Mouse (Mus musculus) heart, embryonic 11.5 days (tissue): Measurements from ENCODE around the gene Wdr83. TPM values are rescaled to one million over a fixed set of nuclear protein-coding genes. Genes with fewer than 3 reads are reported as not detected.

ENCODE experiments used
- ATAC-seq: fragments of 200-750 bp; cut with Nextera tagmentation; replicated peaks from 2 replicates; pipeline ENCODE4 v1.8.0; 2017; ENCODE audit warnings: moderate library complexity; ENCODE audit not compliant: insufficient number of reproducible peaks, low FRiP score, low TSS enrichment
- H3K27ac ChIP-seq: fragments of 300-500 bp; sonication (generic); 2 replicates; pipeline ENCODE4 v1.5.1; 2014; ENCODE audit warnings: mild to moderate bottlenecking, low read depth, low read length
- H3K27me3 ChIP-seq: fragments of 300-500 bp; sonication (generic); 2 replicates; pipeline ENCODE4 v1.6.1; 2014; ENCODE audit warnings: mild to moderate bottlenecking, low read length, mixed read lengths; ENCODE audit not compliant: control insufficient read depth, insufficient read depth
- H3K36me3 ChIP-seq: fragments of 300-500 bp; sonication (generic); 2 replicates; pipeline ENCODE4 v1.6.1; 2014; ENCODE audit warnings: mild to moderate bottlenecking, low read length, moderate library complexity, mixed read lengths; ENCODE audit not compliant: control insufficient read depth, insufficient read depth
- H3K4me1 ChIP-seq: fragments of 300-500 bp; sonication (generic); 2 replicates; pipeline ENCODE4 v1.6.1; 2014; ENCODE audit warnings: low read length; ENCODE audit not compliant: control insufficient read depth, insufficient read depth
- H3K4me2 ChIP-seq: fragments of 300-500 bp; sonication (generic); 2 replicates; pipeline ENCODE4 v1.6.1; 2014; ENCODE audit warnings: mild to moderate bottlenecking, moderate library complexity
- H3K4me3 ChIP-seq: fragments of 300-500 bp; sonication (generic); 2 replicates; pipeline ENCODE4 v1.5.1; 2014; ENCODE audit warnings: low read depth, low read length
- H3K9ac ChIP-seq: fragments of 300-500 bp; sonication (generic); 2 replicates; pipeline ENCODE4 v1.6.1; 2014; ENCODE audit warnings: mild to moderate bottlenecking, low read depth, low read length, moderate library complexity
- H3K9me3 ChIP-seq: fragments of 300-500 bp; sonication (generic); replicated peaks from 2 replicates; pipeline ENCODE4 v1.6.1; 2016; ENCODE audit warnings: low read length; ENCODE audit not compliant: control insufficient read depth
- WGBS: fragments of 180-500 bp; shearing (Covaris S2); extraction: QIAGEN DNeasy Blood & Tissue Kit; methylation state at CpG from one replicate; pipeline ENCODE4 v1.1.7; 2014; ENCODE audit not compliant: insufficient replicate concordance; 5-methylcytosine and 5-hydroxymethylcytosine counted together
- polyA plus RNA-seq: library from polyadenylated mRNA; unstranded; fragments of >200 nt; fragmentation: Nextera tagmentation; extraction: Ambion mirVana; gene quantifications from 2 replicates; pipeline ENCODE4 v1.2.1, GENCODE M21; 2014

Wdr83 gene
- polyA plus RNA-seq, 1 experiment from 2014 or later, result 36.5 TPM

- H3K9ac ChIP-seq, result peak overlapping the region; percentile 94
- peaks cover 14% of the 10 kb centered on the region for H3K36me3 ChIP-seq
- WGBS, result 1% methylated on average over 15 of the region's 15 CpGs
- H3K27ac ChIP-seq, result peak overlapping the region; percentile 99
- no peaks in the 10 kb centered on the region for H3K27me3 ChIP-seq
- peak overlapping the region; percentile 97 for H3K4me2 ChIP-seq
- peaks cover 22% of the 10 kb centered on the region for H3K4me1 ChIP-seq
- H3K9me3 ChIP-seq, result no peaks in the 10 kb centered on the region
- H3K4me3 ChIP-seq, result peak overlapping the region; percentile 94
- no peak for ATAC-seq
Observed at GRCm38 (mm10) chr8:85035728-85036310, 45.3 kb downstream of the Wdr83 start.

- Histone ChIP-seq H3K4me1 (peaks cover 22% of the 10 kb centered on the region), H3K4me3 (peak overlapping the region; percentile 94), H3K27me3 (no peaks in the 10 kb centered on the region), H3K36me3 (peaks cover 12% of the 10 kb centered on the region), H3K9ac (peak overlapping the region; percentile 94), H3K27ac (peak overlapping the region; percentile 99), H3K4me2 (peak overlapping the region; percentile 97), H3K9me3 (no peaks in the 10 kb centered on the region)
- no peak for ATAC-seq
- WGBS, result 5% methylated on average over 12 of the region's 12 CpGs
Observed at GRCm38 (mm10) chr8:85035165-85035727, 45.9 kb downstream of the Wdr83 start.

- Histone ChIP-seq H3K4me3 (peak overlapping the region; percentile 94), H3K36me3 (peaks cover 15% of the 10 kb centered on the region), H3K4me1 (peaks cover 22% of the 10 kb centered on the region), H3K9me3 (no peaks in the 10 kb centered on the region), H3K4me2 (peak overlapping the region; percentile 97), H3K9ac (peak overlapping the region; percentile 94), H3K27me3 (no peaks in the 10 kb centered on the region), H3K27ac (peak overlapping the region; percentile 54)
- ATAC-seq, result no peak
- WGBS, result 3% methylated on average over 13 of the region's 13 CpGs
Observed at GRCm38 (mm10) chr8:85034764-85035163, 46.3 kb downstream of the Wdr83 start.

GRCm38 (mm10) chr8:85033867-85034266 lies 47.2 kb downstream of the Wdr83 start:
- no peak overlapping the region for H3K4me2 ChIP-seq
- no peak overlapping the region for H3K27ac ChIP-seq
- H3K4me1 ChIP-seq, result peaks cover 24% of the 10 kb centered on the region
- no peak overlapping the region for H3K4me3 ChIP-seq
- no peaks in the 10 kb centered on the region for H3K27me3 ChIP-seq
- WGBS, result 54% methylated on average over 1 of the region's 1 CpGs
- H3K9ac ChIP-seq, result no peak overlapping the region
- no peak for ATAC-seq
- H3K9me3 ChIP-seq, result no peaks in the 10 kb centered on the region
- peaks cover 17% of the 10 kb centered on the region for H3K36me3 ChIP-seq

GRCm38 (mm10) chr8:85032622-85033311 lies 48.3 kb downstream of the Wdr83 start:
- 77% methylated on average over 4 of the region's 4 CpGs for WGBS
- Histone ChIP-seq H3K27me3 (no peaks in the 10 kb centered on the region), H3K9me3 (no peaks in the 10 kb centered on the region), H3K4me3 (no peak overlapping the region), H3K9ac (no peak overlapping the region), H3K4me1 (peaks cover 27% of the 10 kb centered on the region), H3K4me2 (no peak overlapping the region), H3K36me3 (peaks cover 17% of the 10 kb centered on the region), H3K27ac (no peak overlapping the region)
- ATAC-seq, result no peak

GRCm38 (mm10) chr8:85029271-85029670 lies 51.8 kb downstream of the Wdr83 start:
- no peak overlapping the region for H3K9ac ChIP-seq
- ATAC-seq, result no peak
- no peak overlapping the region for H3K4me3 ChIP-seq
- no peaks in the 10 kb centered on the region for H3K9me3 ChIP-seq
- H3K4me1 ChIP-seq, result peaks cover 29% of the 10 kb centered on the region
- no peaks in the 10 kb centered on the region for H3K27me3 ChIP-seq
- no peak overlapping the region for H3K27ac ChIP-seq
- 0 out of 2 replicates have a peak overlapping the region, but pooled peaks have one; percentile 91 for H3K4me2 ChIP-seq
- WGBS, result 85% methylated on average over 14 of the region's 14 CpGs
- peaks cover 17% of the 10 kb centered on the region for H3K36me3 ChIP-seq

GRCm38 (mm10) chr8:85027922-85028321 lies 53.2 kb downstream of the Wdr83 start:
- Histone ChIP-seq H3K4me2 (peak overlapping the region; percentile 91), H3K9me3 (no peaks in the 10 kb centered on the region), H3K9ac (peak overlapping the region; percentile 99), H3K27ac (no peak overlapping the region), H3K27me3 (no peaks in the 10 kb centered on the region), H3K4me3 (peak overlapping the region; percentile 96), H3K4me1 (peaks cover 31% of the 10 kb centered on the region), H3K36me3 (peaks cover 18% of the 10 kb centered on the region)
- WGBS, result 26% methylated on average over 2 of the region's 2 CpGs
- ATAC-seq, result no peak

- ATAC-seq, result no peak
- peak overlapping the region; percentile 99 for H3K9ac ChIP-seq
- H3K9me3 ChIP-seq, result no peaks in the 10 kb centered on the region
- H3K36me3 ChIP-seq, result peaks cover 17% of the 10 kb centered on the region
- no peaks in the 10 kb centered on the region for H3K27me3 ChIP-seq
- peak overlapping the region; percentile 77 for H3K27ac ChIP-seq
- H3K4me3 ChIP-seq, result peak overlapping the region; percentile 96
- WGBS, result under 1% methylated on average over 13 of the region's 13 CpGs
- H3K4me1 ChIP-seq, result peaks cover 31% of the 10 kb centered on the region
- peak overlapping the region; percentile 91 for H3K4me2 ChIP-seq
Observed at GRCm38 (mm10) chr8:85027516-85027855, 53.6 kb downstream of the Wdr83 start.
